Mouse (Mus musculus) heart, adult 2 months (tissue): Measurements from ENCODE around the gene Krr1. TPM values are rescaled to one million over a fixed set of nuclear protein-coding genes. Genes with fewer than 3 reads are reported as not detected.

Experiments used
- DNase-seq, 2 experiments: peaks; one replicate each; pipeline ENCODE4 v3.0.0; 2021
- H3K27ac ChIP-seq: fragments of 200-600 bp; 2 replicates; pipeline ENCODE4 v1.8.1; 2022
- H3K27me3 ChIP-seq: fragments of 200-500 bp; 2 replicates; pipeline ENCODE4 v1.6.1; 2012; ENCODE audit warnings: mild to moderate bottlenecking, low read length, inconsistent platforms, mixed read lengths; ENCODE audit not compliant: control insufficient read depth, insufficient read depth
- H3K36me3 ChIP-seq: fragments of 200-500 bp; 2 replicates; pipeline ENCODE4 v1.6.1; 2012; ENCODE audit warnings: low read length, inconsistent platforms; ENCODE audit not compliant: control insufficient read depth, insufficient read depth
- H3K4me1 ChIP-seq: fragments of 200-500 bp; 2 replicates; pipeline ENCODE4 v1.6.1; 2011; ENCODE audit warnings: low read length; ENCODE audit not compliant: control insufficient read depth, insufficient read depth
- H3K4me3 ChIP-seq: fragments of 200-600 bp; 2 replicates; pipeline ENCODE4 v1.8.1; 2022
- H3K79me2 ChIP-seq: fragments of 200-500 bp; replicated peaks from 2 replicates; pipeline ENCODE4 v1.6.1; 2012; ENCODE audit warnings: mild to moderate bottlenecking, inconsistent platforms, low read length, moderate library complexity, mixed read lengths; ENCODE audit not compliant: control insufficient read depth, insufficient read depth
- H3K9ac ChIP-seq: fragments of 200-500 bp; 2 replicates; pipeline ENCODE4 v1.6.1; 2012; ENCODE audit warnings: low read depth, mild to moderate bottlenecking, control low read depth, inconsistent platforms, low read length, mixed read lengths
- CTCF ChIP-seq: fragments of 200-600 bp; IDR thresholded peaks from 2 replicates; pipeline ENCODE4 v1.8.1; 2022; ENCODE audit warnings: antibody characterized with exemption, mild to moderate bottlenecking, moderate library complexity
- EP300 ChIP-seq: fragments of 200-500 bp; IDR thresholded peaks from 2 replicates; pipeline ENCODE4 v1.6.1; 2011; ENCODE audit warnings: low read depth, low read length, control low read depth; ENCODE audit not compliant: insufficient read depth
- POLR2A ChIP-seq: fragments of 200-500 bp; IDR thresholded peaks from 2 replicates; pipeline ENCODE4 v1.6.1; 2011; ENCODE audit warnings: mild to moderate bottlenecking, low read depth, low read length, control low read depth; ENCODE audit not compliant: insufficient read depth
- WGBS: fragments of 180-500 bp; shearing (Covaris S2); methylation state at CpG from one replicate; pipeline ENCODE4 v1.1.7; 2018; 5-methylcytosine and 5-hydroxymethylcytosine counted together
- intact Hi-C: fragments of 180-260 bp; cut with DNase I; formaldehyde crosslinking; loops from one replicate; pipeline ENCODE4 v1.15.1; 2025
- polyA plus RNA-seq: library from polyadenylated mRNA; depleted of rRNA; stranded (reverse); fragments of >200 nt; gene quantifications from 2 replicates; pipeline ENCODE4 v1.2.3, GENCODE M21; 2012
- total RNA-seq, 2 experiments: library from RNA; stranded (reverse); gene quantifications; 2 replicates each; pipeline ENCODE4 v1.2.3; 2021

Gene Krr1
- total and polyA plus RNA-seq, 3 experiments = 7.0 to 27.0 (median 24.2) TPM

- TF ChIP-seq POLR2A = 0 out of 2 replicates have a peak, but pooled peaks have one; percentile 10
- TF ChIP-seq EP300 = no peak
- 41% methylated on average over 11 of the region's 11 CpGs for WGBS
- Histone ChIP-seq H3K36me3 (peaks cover 2% of the 10 kb centered on the region), H3K27ac (peak overlapping the region; percentile 15; the same call in 1 of the 2 replicates), H3K79me2 (no peaks in the 10 kb centered on the region), H3K9ac (peak overlapping the region; percentile 48; the same call in 1 of the 2 replicates), H3K4me3 (no peak overlapping the region), H3K27me3 (no peaks in the 10 kb centered on the region), H3K4me1 (peaks cover 11% of the 10 kb centered on the region)
- intact Hi-C loops = no loop called here
- DNase-seq = no peak
These were observed 39.7 kb upstream of the Krr1 start for GRCm38 (mm10) chr10:111932621-111933345.

GRCm38 (mm10) chr10:111935207-111935606 is 37.3 kb upstream of the Krr1 start:
- no peak overlapping the region for H3K27ac ChIP-seq
- WGBS = 69% methylated on average over 2 of the region's 2 CpGs
- no peak overlapping the region for H3K4me3 ChIP-seq
- peak in 1 of 2 experiments; percentile 7 for DNase-seq
- no peak overlapping the region for H3K9ac ChIP-seq
- H3K79me2 ChIP-seq = no peaks in the 10 kb centered on the region
- TF ChIP-seq EP300 = no peak
- H3K4me1 ChIP-seq = peaks cover 11% of the 10 kb centered on the region
- peaks cover 2% of the 10 kb centered on the region for H3K36me3 ChIP-seq
- intact Hi-C loops = no loop called here
- no peaks in the 10 kb centered on the region for H3K27me3 ChIP-seq

GRCm38 (mm10) chr10:111936021-111936420 is 36.4 kb upstream of the Krr1 start:
- Histone ChIP-seq H3K36me3 (peaks cover 2% of the 10 kb centered on the region), H3K9ac (no peak overlapping the region), H3K27ac (peak overlapping the region; percentile 75), H3K79me2 (no peaks in the 10 kb centered on the region), H3K4me3 (no peak overlapping the region), H3K4me1 (peaks cover 11% of the 10 kb centered on the region), H3K27me3 (no peaks in the 10 kb centered on the region)
- WGBS = 51% methylated on average over 4 of the region's 4 CpGs
- intact Hi-C loops = no loop called here
- DNase-seq = peak; percentile 24 to 35
- TF ChIP-seq POLR2A = no peak
- TF ChIP-seq CTCF = no peak
- TF ChIP-seq EP300 = no peak

GRCm38 (mm10) chr10:111936491-111937145 is 35.8 kb upstream of the Krr1 start:
- WGBS = 8% methylated on average over 13 of the region's 13 CpGs
- H3K4me3 ChIP-seq = no peak overlapping the region
- intact Hi-C loops = no loop called here

GRCm38 (mm10) chr10:111937146-111937534 is 35.3 kb upstream of the Krr1 start:
- H3K36me3 ChIP-seq = peaks cover 2% of the 10 kb centered on the region
- H3K79me2 ChIP-seq = no peaks in the 10 kb centered on the region
- no peaks in the 10 kb centered on the region for H3K27me3 ChIP-seq
- TF ChIP-seq CTCF = no peak
- TF ChIP-seq EP300 = no peak
- no peak for TF ChIP-seq POLR2A
- intact Hi-C loops = no loop called here
- no peak overlapping the region for H3K4me3 ChIP-seq
- peak overlapping the region; percentile 39; the same call in 1 of the 2 replicates for H3K9ac ChIP-seq
- peaks cover 11% of the 10 kb centered on the region for H3K4me1 ChIP-seq
- no peak for DNase-seq
- WGBS = 16% methylated on average over 5 of the region's 5 CpGs
- H3K27ac ChIP-seq = peak overlapping the region; percentile 75

More at GRCm38 (mm10) chr10:111936491-111937145, 35.8 kb upstream of the Krr1 start:
- peaks cover 11% of the 10 kb centered on the region for H3K4me1 ChIP-seq
- DNase-seq = peak; percentile 73 to 86
- peaks cover 2% of the 10 kb centered on the region for H3K36me3 ChIP-seq
- H3K79me2 ChIP-seq = no peaks in the 10 kb centered on the region
- peak overlapping the region; percentile 75 for H3K27ac ChIP-seq
- TF ChIP-seq POLR2A (no peak), CTCF (no peak), EP300 (no peak)
- no peaks in the 10 kb centered on the region for H3K27me3 ChIP-seq
- H3K9ac ChIP-seq = peak overlapping the region; percentile 39; the same call in 1 of the 2 replicates

- no peaks in the 10 kb centered on the region for H3K79me2 ChIP-seq
- H3K27ac ChIP-seq = no peak overlapping the region
- no peaks in the 10 kb centered on the region for H3K4me1 ChIP-seq
- H3K9ac ChIP-seq = no peak overlapping the region
- TF ChIP-seq POLR2A (no peak), EP300 (no peak), CTCF (no peak)
- 65% methylated on average over 7 of the region's 7 CpGs for WGBS
- no peaks in the 10 kb centered on the region for H3K36me3 ChIP-seq
- H3K4me3 ChIP-seq = no peak overlapping the region
- no peak for DNase-seq
- H3K27me3 ChIP-seq = no peaks in the 10 kb centered on the region
- intact Hi-C loops = no loop called here
These were observed 29.4 kb upstream of the Krr1 start for GRCm38 (mm10) chr10:111943026-111943425.
